Mouse (Mus musculus) CH12.LX (cell line): ENCODE measurements around the gene Mtf2. TPM values are rescaled to one million over a fixed set of nuclear protein-coding genes. Genes with fewer than 3 reads are reported as not detected.

Source experiments
- DNase-seq: peaks from one replicate; pipeline ENCODE4 v3.0.0-alpha.2; 2013; ENCODE audit errors: extremely low read depth
- H3K27ac ChIP-seq: 2 replicates; pipeline ENCODE4 v1.5.1; 2012; ENCODE audit warnings: low read depth, mild to moderate bottlenecking, control low read depth, moderate library complexity; ENCODE audit not compliant: insufficient read depth
- H3K27me3 ChIP-seq: replicated peaks from 2 replicates; pipeline ENCODE3; 2012; ENCODE audit warnings: inconsistent platforms
- H3K36me3 ChIP-seq, 2 experiments: replicated peaks in 1 of 2; 2 replicates each; pipeline versions ENCODE3 to v1.6.1; 2012; ENCODE audit warnings: inconsistent platforms in 1 of 2, low read length in 1 of 2, mild to moderate bottlenecking in 1 of 2, mixed read lengths in 1 of 2, moderate library complexity in 1 of 2; ENCODE audit not compliant: control insufficient read depth in 1 of 2, insufficient read depth in 1 of 2
- H3K4me1 ChIP-seq, 2 experiments: 2 replicates each; pipeline ENCODE4 v1.6.1; 2012; ENCODE audit warnings: inconsistent platforms in 1 of 2, moderate library complexity in 1 of 2; ENCODE audit not compliant: insufficient read depth in 2 of 2, control insufficient read depth in 1 of 2
- H3K4me2 ChIP-seq: 2 replicates; pipeline ENCODE4 v1.6.1; 2012; ENCODE audit warnings: low read depth, mild to moderate bottlenecking, control low read depth; ENCODE audit not compliant: poor library complexity, insufficient read depth, severe bottlenecking
- H3K4me3 ChIP-seq, 3 experiments: fragments of 150-350 bp in 1 of 3; sonication (generic) in 1 of 3; replicated peaks in 1 of 3; 2 replicates each; pipeline versions ENCODE3 to v1.5.1; 2011 to 2012; ENCODE audit warnings: low read depth in 2 of 3, low read length in 2 of 3, mild to moderate bottlenecking in 2 of 3, moderate library complexity in 2 of 3, control low read depth in 1 of 3, improper control_type of control experiment in 1 of 3, inconsistent platforms in 1 of 3, mixed read lengths in 1 of 3; ENCODE audit not compliant: poor library complexity in 1 of 3
- H3K79me2 ChIP-seq: replicated peaks from 2 replicates; pipeline ENCODE4 v1.6.1; 2012; ENCODE audit warnings: mild to moderate bottlenecking, moderate library complexity; ENCODE audit not compliant: control insufficient read depth, poor library complexity, insufficient read depth, severe bottlenecking; ENCODE audit errors: extremely low read depth
- H3K9ac ChIP-seq: 2 replicates; pipeline ENCODE4 v1.6.1; 2012; ENCODE audit warnings: low read depth, mild to moderate bottlenecking, control low read depth, moderate library complexity; ENCODE audit not compliant: insufficient read depth
- H3K9me3 ChIP-seq: replicated peaks from 2 replicates; pipeline ENCODE3; 2012; ENCODE audit warnings: low read length, inconsistent platforms, mixed read lengths
- BHLHE40 ChIP-seq: IDR thresholded peaks from 2 replicates; pipeline ENCODE4 v1.6.1; 2011; ENCODE audit warnings: mild to moderate bottlenecking, low read depth, low read length, improper control_type of control experiment
- CHD2 ChIP-seq: IDR thresholded peaks from 2 replicates; pipeline ENCODE4 v1.6.1; 2011; ENCODE audit warnings: low read length, improper control_type of control experiment
- CTCF ChIP-seq, 2 experiments: IDR thresholded peaks in 1 of 2; conservative IDR thresholded peaks in 1 of 2; 2 replicates each; pipeline ENCODE4 v1.5.1; 2011 to 2012; ENCODE audit warnings: low read depth in 2 of 2, low read length in 2 of 2, improper control_type of control experiment in 1 of 2, inconsistent platforms in 1 of 2, mild to moderate bottlenecking in 1 of 2, moderate library complexity in 1 of 2
- E2F4 ChIP-seq: IDR thresholded peaks from 2 replicates; pipeline ENCODE4 v1.6.1; 2011; ENCODE audit warnings: low read depth, low read length, improper control_type of control experiment; ENCODE audit not compliant: insufficient replicate concordance
- ELF1 ChIP-seq: IDR thresholded peaks from 2 replicates; pipeline ENCODE4 v1.6.1; 2014; ENCODE audit warnings: low read depth, mild to moderate bottlenecking, inconsistent platforms, low read length, improper control_type of control experiment
- EP300 ChIP-seq: IDR thresholded peaks from 2 replicates; pipeline ENCODE4 v1.6.1; 2011; ENCODE audit warnings: low read length, improper control_type of control experiment
- ETS1 ChIP-seq: conservative IDR thresholded peaks from 2 replicates; pipeline ENCODE4 v1.6.1; 2012; ENCODE audit warnings: low read depth, mild to moderate bottlenecking, inconsistent platforms, low read length, improper control_type of control experiment, moderate library complexity
- GABPA ChIP-seq: IDR thresholded peaks from 2 replicates; pipeline ENCODE4 v1.6.1; 2012; ENCODE audit warnings: low read depth, low read length, improper control_type of control experiment, inconsistent platforms; ENCODE audit not compliant: insufficient replicate concordance
- HCFC1 ChIP-seq: IDR thresholded peaks from 2 replicates; pipeline ENCODE4 v1.6.1; 2012; ENCODE audit warnings: low read depth, mild to moderate bottlenecking, inconsistent platforms, low read length, improper control_type of control experiment
- IRF4 ChIP-seq: IDR thresholded peaks from 2 replicates; pipeline ENCODE4 v1.6.1; 2014; ENCODE audit warnings: low read depth, mild to moderate bottlenecking, inconsistent platforms, low read length, improper control_type of control experiment
- JUND ChIP-seq: conservative IDR thresholded peaks from 2 replicates; pipeline ENCODE4 v1.6.1; 2011; ENCODE audit warnings: low read depth, low read length, improper control_type of control experiment
- KAT2A ChIP-seq: IDR thresholded peaks from 2 replicates; pipeline ENCODE4 v1.6.1; 2012; ENCODE audit warnings: low read length, improper control_type of control experiment, inconsistent platforms; ENCODE audit not compliant: insufficient replicate concordance
- MAFK ChIP-seq: IDR thresholded peaks from 2 replicates; pipeline ENCODE4 v1.6.1; 2011; ENCODE audit warnings: low read length, improper control_type of control experiment; ENCODE audit not compliant: insufficient replicate concordance
- MAX ChIP-seq: IDR thresholded peaks from 2 replicates; pipeline ENCODE4 v1.6.1; 2011; ENCODE audit warnings: low read length, improper control_type of control experiment
- MAZ ChIP-seq: IDR thresholded peaks from 2 replicates; pipeline ENCODE4 v1.6.1; 2012; ENCODE audit warnings: low read depth, mild to moderate bottlenecking, inconsistent platforms, low read length, improper control_type of control experiment, moderate library complexity
- MEF2A ChIP-seq: IDR thresholded peaks from 2 replicates; pipeline ENCODE4 v1.6.1; 2014; ENCODE audit warnings: low read depth, mild to moderate bottlenecking, inconsistent platforms, low read length, improper control_type of control experiment, borderline replicate concordance
- MYC ChIP-seq: IDR thresholded peaks from 2 replicates; pipeline ENCODE4 v1.6.1; 2011; ENCODE audit warnings: low read depth, mild to moderate bottlenecking, improper control_type of control experiment, low read length
- NELFE ChIP-seq: IDR thresholded peaks from 2 replicates; pipeline ENCODE4 v1.6.1; 2011; ENCODE audit warnings: low read depth, low read length, improper control_type of control experiment
- NRF1 ChIP-seq: IDR thresholded peaks from 2 replicates; pipeline ENCODE4 v1.6.1; 2014; ENCODE audit warnings: low read depth, mild to moderate bottlenecking, inconsistent platforms, low read length, improper control_type of control experiment, moderate library complexity
- PAX5 ChIP-seq: IDR thresholded peaks from 2 replicates; pipeline ENCODE4 v1.6.1; 2012; ENCODE audit warnings: low read length, inconsistent platforms, mixed read lengths
- POLR2A ChIP-seq: IDR thresholded peaks from 2 replicates; pipeline ENCODE4 v1.6.1; 2011; ENCODE audit warnings: low read depth, mild to moderate bottlenecking, improper control_type of control experiment, low read length
- POLR2AphosphoS2 ChIP-seq: IDR thresholded peaks from 2 replicates; pipeline ENCODE4 v1.6.1; 2011; ENCODE audit warnings: low read depth, low read length, improper control_type of control experiment
- RAD21 ChIP-seq: IDR thresholded peaks from 2 replicates; pipeline ENCODE4 v1.6.1; 2011; ENCODE audit warnings: low read depth, mild to moderate bottlenecking, low read length, improper control_type of control experiment, moderate library complexity
- RCOR1 ChIP-seq: conservative IDR thresholded peaks from 2 replicates; pipeline ENCODE4 v1.6.1; 2012; ENCODE audit warnings: low read depth, mild to moderate bottlenecking, inconsistent platforms, low read length, improper control_type of control experiment
- SIN3A ChIP-seq: IDR thresholded peaks from 2 replicates; pipeline ENCODE4 v1.6.1; 2012; ENCODE audit warnings: low read length, improper control_type of control experiment, inconsistent platforms
- TBP ChIP-seq: conservative IDR thresholded peaks from 2 replicates; pipeline ENCODE4 v1.6.1; 2011; ENCODE audit warnings: low read depth, low read length, improper control_type of control experiment
- TCF12 ChIP-seq: IDR thresholded peaks from 2 replicates; pipeline ENCODE4 v1.6.1; 2014; ENCODE audit warnings: low read depth, mild to moderate bottlenecking, inconsistent platforms, low read length, improper control_type of control experiment
- UBTF ChIP-seq: IDR thresholded peaks from 2 replicates; pipeline ENCODE4 v1.6.1; 2012; ENCODE audit warnings: low read depth, mild to moderate bottlenecking, inconsistent platforms, low read length, improper control_type of control experiment, moderate library complexity
- ZC3H11A ChIP-seq: IDR thresholded peaks from 2 replicates; pipeline ENCODE4 v1.6.1; 2012; ENCODE audit warnings: low read depth, mild to moderate bottlenecking, inconsistent platforms, low read length, improper control_type of control experiment
- ZKSCAN1 ChIP-seq: IDR thresholded peaks from 2 replicates; pipeline ENCODE4 v1.6.1; 2012; ENCODE audit warnings: low read depth, inconsistent platforms, low read length, improper control_type of control experiment, borderline replicate concordance
- ZMIZ1 ChIP-seq: IDR thresholded peaks from 2 replicates; pipeline ENCODE4 v1.6.1; 2012; ENCODE audit warnings: low read depth, mild to moderate bottlenecking, inconsistent platforms, low read length, improper control_type of control experiment
- ZNF384 ChIP-seq: IDR thresholded peaks from 2 replicates; pipeline ENCODE4 v1.6.1; 2012; ENCODE audit warnings: low read depth, low read length, improper control_type of control experiment, inconsistent platforms
- dilution Hi-C: fragments of 300-500 bp; cut with MboI; formaldehyde crosslinking; loops from 2 replicates; pipeline ENCODE4 v1.14.3; 2020; ENCODE audit warnings: low sequenced_read_pairs; ENCODE audit not compliant: extremely low pct_unique_long_range_greater_than_20kb, extremely low pct_ligation_motif_present
- in situ Hi-C: fragments of 300-500 bp; cut with MboI; formaldehyde crosslinking; loops from 3 replicates; pipeline ENCODE4 v1.14.3; 2019; ENCODE audit warnings: low sequenced_read_pairs, low pct_ligation_motif_present, low pct_unique_long_range_greater_than_20kb, mixed read lengths
- polyA plus RNA-seq: library from polyadenylated mRNA; unstranded; fragments of >175 nt; gene quantifications from 2 replicates; pipeline ENCODE4 v1.2.1, GENCODE M21; 2012; ENCODE audit warnings: low read depth; ENCODE audit not compliant: insufficient read length
- total RNA-seq, 2 experiments: library from RNA; depleted of rRNA; stranded (reverse); fragments of 300-350 nt in 1 of 2; fragments of >200 nt in 1 of 2; gene quantifications; 2 replicates each; pipeline ENCODE4 v1.2.3; 2012 to 2014

Mtf2 gene
- 58.7 and 65.2 TPM in 2 replicates for total RNA-seq (2012; rRNA removed)
- total RNA-seq (2014; rRNA removed) = 76.2 and 86.9 TPM in 2 replicates
- polyA plus RNA-seq = 63.8 and 71.0 TPM in 2 replicates

GRCm38 (mm10) chr5:108065465-108066411 lies at the start of gene Mtf2:
TSS of gene Mtf2 (plus strand) at chr5:108065674.
- Histone ChIP-seq H3K36me3 (peaks cover 9 to 27% of the 10 kb centered on the region in 2 experiments), H3K27ac (peak within 1 kb of the TSS; percentile 31; the same call in 1 of the 2 replicates), H3K9ac (peak within 1 kb of the TSS; percentile 89), H3K79me2 (peaks cover 47% of the 10 kb centered on the region), H3K9me3 (peaks cover 6% of the 10 kb centered on the region), H3K4me2 (peak within 1 kb of the TSS; percentile 41), H3K27me3 (no peaks in the 10 kb centered on the region), H3K4me3 (peak within 1 kb of the TSS; percentile 85 to 96 (median 92)), H3K4me1 (peaks cover 0 to 17% of the 10 kb centered on the region in 2 experiments; a peak in 1 of 4 replicates)
- in situ Hi-C loops = no loop called here
- TF ChIP-seq KAT2A (peak; percentile 99), RCOR1 (peak; percentile 61; the same call in 1 of the 2 replicates), E2F4 (peak; percentile 85; the same call in 1 of the 2 replicates), NELFE (peak; percentile 99), PAX5 (no peak), ELF1 (peak; percentile 74), IRF4 (peak; percentile 77; the same call in 1 of the 2 replicates), MYC (peak; percentile 73; the same call in 1 of the 2 replicates), POLR2A (peak; percentile 99), GABPA (no peak), ZMIZ1 (peak; percentile 93), RAD21 (no peak), SIN3A (peak; percentile 88; the same call in 1 of the 2 replicates), TCF12 (peak; percentile 100), ZNF384 (no peak; the same call in 1 of the 2 replicates), POLR2AphosphoS2 (peak; percentile 95), MAZ (peak; percentile 76; the same call in 1 of the 2 replicates), HCFC1 (peak; percentile 82), TBP (peak; percentile 96), JUND (peak; percentile 20; the same call in 1 of the 2 replicates), EP300 (0 out of 2 replicates have a peak, but pooled peaks have one; percentile 29), UBTF (0 out of 2 replicates have a peak, but pooled peaks have one; percentile 58), MAFK (peak; percentile 47; the same call in 1 of the 2 replicates), ZKSCAN1 (peak; percentile 60; the same call in 1 of the 2 replicates), CTCF (conservative IDR thresholded peaks at IDR 0.05 in 1 of 2, IDR thresholded peaks at IDR 0.05 in 1 of 2; ENCODE audit: low read depth in 2 of 2, low read length in 2 of 2) (no peak; a peak in 1 of 4 replicates), ZC3H11A (no peak), BHLHE40 (no peak), ETS1 (peak; percentile 36; the same call in 1 of the 2 replicates), NRF1 (peak; percentile 74), CHD2 (peak; percentile 89), MAX (peak; percentile 84; the same call in 1 of the 2 replicates), MEF2A (peak; percentile 81)
- dilution Hi-C loops = no loop called here
- DNase-seq = peak; percentile 96
